Mouse (Mus musculus): Measurements from ENCODE around the gene Tekt2.
A peak's percentile ranks its signal among the peaks of the same experiment; 100 is the strongest.

The Tekt2 gene

GRCm38 (mm10) chr4:126325281-126325861 is at the start of gene Tekt2:
TSS of gene Tekt2 (minus strand) at chr4:126325688.
- DNase-seq (ENCODE audit: low spot score): no peak

- DNase-seq (ENCODE audit: low spot score): peak; percentile 18
Measured at GRCm38 (mm10) chr4:126371497-126371896, 46.0 kb upstream of the Tekt2 start.

GRCm38 (mm10) chr4:126360069-126360468 is 34.6 kb upstream of the Tekt2 start:
- no peak for DNase-seq (ENCODE audit: low spot score)

- DNase-seq (ENCODE audit: low spot score): no peak
Measured at GRCm38 (mm10) chr4:126343451-126343850, 18.0 kb upstream of the Tekt2 start.

GRCm38 (mm10) chr4:126339461-126339860 is 14.0 kb upstream of the Tekt2 start:
- no peak for DNase-seq (ENCODE audit: low spot score)

- DNase-seq (ENCODE audit: low spot score): no peak
Measured at GRCm38 (mm10) chr4:126332358-126332757, 6.9 kb upstream of the Tekt2 start.

GRCm38 (mm10) chr4:126331751-126332150 is 6.3 kb upstream of the Tekt2 start:
- peak; percentile 32 for DNase-seq (ENCODE audit: low spot score)

- DNase-seq (ENCODE audit: low spot score): no peak
Measured at GRCm38 (mm10) chr4:126330295-126330694, 4.8 kb upstream of the Tekt2 start.

GRCm38 (mm10) chr4:126326036-126326435 is 548 bp upstream of the Tekt2 start:
- DNase-seq (ENCODE audit: low spot score): no peak

GRCm38 (mm10) chr4:126324861-126325260 is 627 bp downstream of the Tekt2 start:
- no peak for DNase-seq (ENCODE audit: low spot score)

- DNase-seq (ENCODE audit: low spot score): no peak
Measured at GRCm38 (mm10) chr4:126322646-126323045, 2.8 kb downstream of the Tekt2 start.

- no peak for DNase-seq (ENCODE audit: low spot score)
Measured at GRCm38 (mm10) chr4:126321854-126322511, 3.5 kb downstream of the Tekt2 start.

GRCm38 (mm10) chr4:126321111-126321853 is 4.2 kb downstream of the Tekt2 start, which contains the start of gene Adprhl2:
TSS of gene Adprhl2 (minus strand) at chr4:126321703.
- peak; percentile 97 for DNase-seq (ENCODE audit: low spot score)

GRCm38 (mm10) chr4:126319806-126320205 is 5.7 kb downstream of the Tekt2 start:
- DNase-seq (ENCODE audit: low spot score): no peak

GRCm38 (mm10) chr4:126316443-126317040 is 8.9 kb downstream of the Tekt2 start:
- DNase-seq (ENCODE audit: low spot score): no peak

- DNase-seq (ENCODE audit: low spot score): peak; percentile 43
Measured at GRCm38 (mm10) chr4:126315931-126316330, 9.6 kb downstream of the Tekt2 start.

- no peak for DNase-seq (ENCODE audit: low spot score)
Measured at GRCm38 (mm10) chr4:126314393-126314792, 11.1 kb downstream of the Tekt2 start.

- DNase-seq (ENCODE audit: low spot score): no peak
Measured at GRCm38 (mm10) chr4:126313202-126313601, 12.3 kb downstream of the Tekt2 start.

- no peak for DNase-seq (ENCODE audit: low spot score)
Measured at GRCm38 (mm10) chr4:126311566-126312200, 13.8 kb downstream of the Tekt2 start.

GRCm38 (mm10) chr4:126310344-126310743 is 15.1 kb downstream of the Tekt2 start:
- no peak for DNase-seq (ENCODE audit: low spot score)

- peak; percentile 86 for DNase-seq (ENCODE audit: low spot score)
Measured at GRCm38 (mm10) chr4:126309922-126310309, 15.6 kb downstream of the Tekt2 start.
